Mouse (Mus musculus) midbrain, embryonic 14.5 days (tissue): Measurements from ENCODE around the gene Bcar3. TPM values are rescaled to one million over a fixed set of nuclear protein-coding genes. Genes with fewer than 3 reads are reported as not detected.

Experiments
- ATAC-seq: fragments of 200-750 bp; cut with Nextera tagmentation; 2 replicates; pipeline ENCODE4 v1.8.0; 2017; ENCODE audit warnings: moderate number of reproducible peaks, moderate library complexity; ENCODE audit not compliant: low FRiP score, low TSS enrichment
- DNase-seq: peaks from one replicate; pipeline ENCODE4 v3.0.0-alpha.2; 2015
- H3K27ac ChIP-seq: fragments of 300-500 bp; sonication (generic); replicated peaks from 2 replicates; pipeline ENCODE4 v1.5.1; 2014; ENCODE audit warnings: mild to moderate bottlenecking, low read depth, low read length, moderate library complexity
- H3K27me3 ChIP-seq: fragments of 300-500 bp; sonication (generic); 2 replicates; pipeline ENCODE4 v1.6.1; 2014; ENCODE audit warnings: low read length, control low read depth, mixed read lengths; ENCODE audit not compliant: control insufficient read depth, insufficient read depth
- H3K36me3 ChIP-seq: fragments of 300-500 bp; sonication (generic); 2 replicates; pipeline ENCODE4 v1.6.1; 2014; ENCODE audit warnings: low read length, control low read depth; ENCODE audit not compliant: control insufficient read depth, insufficient read depth
- H3K4me1 ChIP-seq: fragments of 300-500 bp; sonication (generic); 2 replicates; pipeline ENCODE4 v1.6.1; 2014; ENCODE audit warnings: mild to moderate bottlenecking, antibody characterized with exemption, low read length, control low read depth; ENCODE audit not compliant: control insufficient read depth, insufficient read depth
- H3K4me2 ChIP-seq: fragments of 300-500 bp; sonication (generic); 2 replicates; pipeline ENCODE4 v1.6.1; 2014; ENCODE audit warnings: mild to moderate bottlenecking, low read length, moderate library complexity
- H3K4me3 ChIP-seq: fragments of 300-500 bp; sonication (generic); replicated peaks from 2 replicates; pipeline ENCODE4 v1.5.1; 2014; ENCODE audit warnings: low read depth, low read length
- H3K9ac ChIP-seq: fragments of 300-500 bp; sonication (generic); replicated peaks from 2 replicates; pipeline ENCODE4 v1.6.1; 2014; ENCODE audit warnings: mild to moderate bottlenecking, low read length, moderate library complexity
- H3K9me3 ChIP-seq: fragments of 300-500 bp; sonication (generic); 2 replicates; pipeline ENCODE4 v1.6.1; 2016; ENCODE audit warnings: low read length, control low read depth, mixed read lengths; ENCODE audit not compliant: control insufficient read depth
- WGBS: fragments of 180-500 bp; shearing (Covaris S2); extraction: QIAGEN DNeasy Blood & Tissue Kit; methylation state at CpG from one replicate; pipeline ENCODE4 v1.1.7; 2014; 5-methylcytosine and 5-hydroxymethylcytosine counted together
- polyA plus RNA-seq: library from polyadenylated mRNA; unstranded; fragments of >200 nt; fragmentation: Nextera tagmentation; extraction: Ambion mirVana; gene quantifications from 2 replicates; pipeline ENCODE4 v1.2.1, GENCODE M21; 2014

Gene Bcar3
- polyA plus RNA-seq, 1 experiment from 2014 or later: 6.4 TPM

DNA sequence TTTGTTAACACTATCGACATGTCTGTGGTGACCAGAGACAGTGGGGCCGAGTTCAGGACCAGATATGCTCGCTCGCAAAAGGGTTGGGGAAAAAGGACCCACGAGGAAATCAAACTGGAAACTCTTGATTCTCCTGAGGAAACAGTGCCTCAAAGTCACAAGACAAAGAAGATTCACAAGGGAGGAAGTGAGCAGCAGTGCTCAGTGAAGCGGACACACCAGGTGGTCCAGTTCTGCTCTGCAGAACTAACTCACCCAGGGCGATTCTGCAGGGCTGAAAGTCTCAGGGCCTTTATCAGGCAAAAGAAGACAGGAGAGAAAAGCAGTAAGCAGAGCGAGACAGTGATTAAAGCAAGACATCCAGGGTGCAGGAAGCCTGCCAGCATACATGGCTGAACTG lies 112.5 kb downstream of the Bcar3 start:
- no peaks in the 10 kb centered on the region for H3K4me1 ChIP-seq
- no peak overlapping the region for H3K4me3 ChIP-seq
- no peaks in the 10 kb centered on the region for H3K36me3 ChIP-seq
- no peak overlapping the region for H3K4me2 ChIP-seq
- 63% methylated on average over 8 of the region's 8 CpGs for WGBS
- no peak overlapping the region for H3K27ac ChIP-seq
- no peaks in the 10 kb centered on the region for H3K27me3 ChIP-seq
- no peak overlapping the region for H3K9ac ChIP-seq
- ATAC-seq (no peak), DNase-seq (no peak)
- no peaks in the 10 kb centered on the region for H3K9me3 ChIP-seq

DNA sequence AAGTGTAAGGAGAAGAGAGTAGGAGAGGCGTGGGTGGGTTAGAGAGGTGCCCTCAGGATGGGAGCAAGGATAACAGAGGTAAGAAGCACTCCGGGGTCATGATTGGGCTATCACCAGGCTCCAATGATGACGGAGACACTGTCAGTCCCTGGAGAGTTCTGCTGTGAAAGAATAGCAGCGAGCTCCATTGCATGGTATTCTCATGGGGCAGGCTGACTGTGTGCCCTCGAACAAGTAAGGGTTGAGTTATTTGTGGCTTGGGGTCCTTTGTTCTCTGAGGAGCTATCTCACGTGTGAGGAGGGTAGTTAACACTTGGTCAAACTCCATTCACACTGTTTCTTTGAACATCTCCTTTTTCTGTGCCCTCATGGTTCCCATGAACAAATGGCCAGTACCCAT lies 113.8 kb downstream of the Bcar3 start:
- Histone ChIP-seq H3K36me3 (no peaks in the 10 kb centered on the region), H3K27ac (no peak overlapping the region), H3K9me3 (no peaks in the 10 kb centered on the region), H3K27me3 (no peaks in the 10 kb centered on the region), H3K9ac (no peak overlapping the region), H3K4me2 (no peak overlapping the region), H3K4me3 (no peak overlapping the region), H3K4me1 (no peaks in the 10 kb centered on the region)
- DNase-seq (no peak), ATAC-seq (no peak)
- 88% methylated on average over 6 of the region's 6 CpGs for WGBS

DNA sequence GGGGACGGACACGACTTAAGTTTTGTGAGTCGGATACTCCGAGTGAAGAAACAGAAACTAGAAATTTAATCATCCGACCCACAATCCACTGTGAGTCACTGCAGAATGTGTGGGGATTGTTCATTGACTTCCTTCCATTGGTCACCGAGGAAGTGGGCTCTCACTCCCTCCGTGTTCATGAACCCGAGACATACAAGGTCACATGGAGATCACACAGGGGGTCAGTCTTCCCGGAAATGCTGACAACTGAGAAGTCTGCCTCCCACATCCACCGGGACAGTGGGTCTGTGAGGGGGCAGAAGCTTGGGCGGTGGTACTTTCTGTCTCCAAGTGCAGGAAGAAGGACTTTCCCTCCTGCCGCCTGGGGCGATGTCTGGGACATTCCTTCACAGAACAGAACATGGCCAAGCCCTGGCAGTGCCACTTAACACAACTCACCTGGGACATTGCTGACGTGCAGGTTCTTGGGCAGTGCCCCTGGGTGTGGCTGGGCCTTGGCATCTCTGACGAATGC lies 114.9 kb downstream of the Bcar3 start:
- Histone ChIP-seq H3K27me3 (no peaks in the 10 kb centered on the region), H3K4me2 (no peak overlapping the region), H3K9ac (no peak overlapping the region), H3K4me3 (no peak overlapping the region), H3K27ac (no peak overlapping the region), H3K9me3 (no peaks in the 10 kb centered on the region), H3K36me3 (no peaks in the 10 kb centered on the region), H3K4me1 (no peaks in the 10 kb centered on the region)
- ATAC-seq: no peak
- DNase-seq: no peak
- WGBS: 83% methylated on average over 15 of the region's 15 CpGs

DNA sequence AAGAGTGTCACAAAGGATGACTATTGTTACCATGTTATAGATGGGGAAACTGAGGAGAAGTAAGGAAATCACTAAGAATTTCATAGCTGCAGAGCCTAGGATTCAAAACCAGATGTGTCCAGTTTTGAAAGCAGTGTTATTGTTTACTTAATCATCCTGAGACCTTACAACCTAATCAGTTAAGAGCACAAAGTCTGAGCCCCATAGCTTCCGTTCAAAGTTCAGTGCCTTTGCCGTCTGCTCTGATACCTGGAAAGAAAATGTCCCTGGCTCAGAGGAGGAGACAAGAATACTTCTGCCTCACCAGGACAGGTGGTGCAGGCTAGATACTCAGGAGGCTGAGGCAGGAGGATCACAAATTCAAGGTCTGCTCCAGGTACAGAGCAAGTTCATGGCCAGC lies 117.7 kb downstream of the Bcar3 start:
- no peak for ATAC-seq
- WGBS: 85% methylated on average over 2 of the region's 2 CpGs
- no peak for DNase-seq

DNA sequence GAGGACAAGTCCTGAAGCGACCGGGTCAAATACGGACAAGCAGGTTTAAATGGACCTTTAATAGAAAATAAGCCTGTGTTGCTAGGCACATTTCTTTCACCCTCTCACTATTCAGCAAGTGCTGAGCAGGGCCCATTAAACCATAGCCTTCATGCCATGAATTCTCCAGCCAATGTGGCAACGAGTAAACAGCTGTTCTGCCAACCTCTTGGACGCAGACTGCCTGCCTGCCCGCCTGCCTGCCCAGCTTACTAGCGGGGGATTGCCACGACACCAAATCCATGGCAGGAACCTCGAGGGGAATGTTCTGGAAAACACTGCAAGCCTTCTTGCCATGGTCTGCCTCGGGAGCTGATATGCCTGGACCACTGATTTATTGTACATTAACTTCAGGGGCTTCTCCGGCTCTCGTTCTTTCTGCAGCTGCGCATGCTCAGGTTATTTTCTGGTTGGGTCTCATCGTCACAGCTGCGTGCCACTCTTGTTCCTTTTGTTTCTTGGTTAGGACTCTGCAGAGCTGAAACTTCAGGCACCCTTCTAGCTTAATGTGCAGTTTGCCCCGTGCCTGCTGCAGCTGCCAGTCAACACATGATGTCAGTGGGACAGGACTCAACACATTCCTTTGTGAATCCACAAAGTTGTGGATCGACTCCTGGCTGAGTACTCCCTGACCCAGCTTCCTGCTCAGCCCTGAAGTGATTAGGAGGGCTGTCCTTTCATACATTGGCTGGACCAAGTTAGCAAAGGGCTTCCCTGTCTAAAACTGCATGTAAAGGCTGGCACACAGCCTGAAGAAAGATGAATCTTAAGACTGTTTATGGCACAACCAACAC lies 120.0 kb downstream of the Bcar3 start:
- no peak for ATAC-seq

More for the DNA sequence above, 117.7 kb downstream of the Bcar3 start:
- no peaks in the 10 kb centered on the region for H3K4me1 ChIP-seq
- H3K36me3 ChIP-seq: no peaks in the 10 kb centered on the region
- H3K4me3 ChIP-seq: no peak overlapping the region
- H3K27me3 ChIP-seq: no peaks in the 10 kb centered on the region
- no peak overlapping the region for H3K27ac ChIP-seq
- H3K4me2 ChIP-seq: no peak overlapping the region
- no peaks in the 10 kb centered on the region for H3K9me3 ChIP-seq
- no peak overlapping the region for H3K9ac ChIP-seq

DNA sequence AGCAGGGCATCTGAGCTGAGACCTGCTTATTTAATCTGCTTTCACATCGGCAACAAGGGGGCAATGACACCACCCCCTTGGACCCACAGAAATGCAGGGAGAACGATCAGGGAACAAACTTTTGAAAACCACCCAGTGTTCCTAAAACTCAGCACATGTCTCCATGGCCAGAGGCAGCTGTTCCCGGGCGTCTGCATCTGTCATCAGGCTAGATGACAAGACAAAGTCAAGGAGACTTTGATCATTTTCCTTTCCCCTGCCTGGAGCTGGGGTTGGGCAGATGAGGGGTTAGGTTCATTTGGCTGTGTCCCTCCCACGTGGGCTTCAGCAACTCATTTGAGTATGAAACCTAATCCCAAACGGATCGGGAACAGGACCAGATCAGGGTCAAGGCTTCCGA lies 120.9 kb downstream of the Bcar3 start:
- Histone ChIP-seq H3K4me1 (no peaks in the 10 kb centered on the region), H3K9ac (no peak overlapping the region), H3K9me3 (no peaks in the 10 kb centered on the region), H3K4me3 (no peak overlapping the region), H3K4me2 (no peak overlapping the region), H3K27ac (no peak overlapping the region), H3K36me3 (no peaks in the 10 kb centered on the region), H3K27me3 (peaks cover 8% of the 10 kb centered on the region; the same call in 1 of the 2 replicates)
- 63% methylated on average over 8 of the region's 8 CpGs for WGBS
- DNase-seq (no peak), ATAC-seq (no peak)

More for the DNA sequence above, 120.0 kb downstream of the Bcar3 start:
- DNase-seq: peak; percentile 37
- peak overlapping the region; percentile 26; the same call in 1 of the 2 replicates for H3K9ac ChIP-seq
- peak overlapping the region; percentile 36 for H3K4me2 ChIP-seq
- peaks cover 8% of the 10 kb centered on the region; the same call in 1 of the 2 replicates for H3K27me3 ChIP-seq
- no peaks in the 10 kb centered on the region for H3K9me3 ChIP-seq
- no peaks in the 10 kb centered on the region for H3K4me1 ChIP-seq
- H3K36me3 ChIP-seq: no peaks in the 10 kb centered on the region
- no peak overlapping the region for H3K27ac ChIP-seq
- WGBS: 26% methylated on average over 17 of the region's 17 CpGs
- H3K4me3 ChIP-seq: 0 out of 2 replicates have a peak overlapping the region, but pooled peaks have one; percentile 8

DNA sequence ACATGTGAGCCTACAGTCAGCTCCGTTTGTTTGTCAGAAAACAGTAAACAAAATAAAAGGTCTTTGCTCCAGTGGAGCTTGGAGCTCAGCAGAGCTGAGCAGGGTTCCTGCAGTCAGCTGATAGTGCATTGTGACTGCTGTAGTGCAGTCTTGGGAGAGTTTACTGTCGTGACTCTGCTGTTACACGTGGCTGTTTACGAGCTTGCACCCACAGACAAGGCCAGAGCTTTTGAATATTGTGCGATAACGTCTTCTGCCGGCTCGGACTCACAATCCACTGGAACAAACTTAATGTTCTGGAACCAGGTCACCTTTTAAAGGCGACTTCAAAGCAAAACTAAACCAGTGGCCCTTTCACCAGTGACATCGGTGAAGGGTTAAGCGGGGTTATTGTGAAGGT lies 123.5 kb downstream of the Bcar3 start:
- Histone ChIP-seq H3K36me3 (no peaks in the 10 kb centered on the region), H3K27me3 (peaks cover 8% of the 10 kb centered on the region; the same call in 1 of the 2 replicates), H3K4me2 (no peak overlapping the region), H3K4me3 (no peak overlapping the region), H3K9ac (no peak overlapping the region), H3K4me1 (0 out of 2 replicates have a peak, but pooled peaks cover 8% of the 10 kb centered on the region), H3K9me3 (no peaks in the 10 kb centered on the region), H3K27ac (no peak overlapping the region)
- DNase-seq (no peak), ATAC-seq (no peak)
- WGBS: 46% methylated on average over 11 of the region's 11 CpGs

DNA sequence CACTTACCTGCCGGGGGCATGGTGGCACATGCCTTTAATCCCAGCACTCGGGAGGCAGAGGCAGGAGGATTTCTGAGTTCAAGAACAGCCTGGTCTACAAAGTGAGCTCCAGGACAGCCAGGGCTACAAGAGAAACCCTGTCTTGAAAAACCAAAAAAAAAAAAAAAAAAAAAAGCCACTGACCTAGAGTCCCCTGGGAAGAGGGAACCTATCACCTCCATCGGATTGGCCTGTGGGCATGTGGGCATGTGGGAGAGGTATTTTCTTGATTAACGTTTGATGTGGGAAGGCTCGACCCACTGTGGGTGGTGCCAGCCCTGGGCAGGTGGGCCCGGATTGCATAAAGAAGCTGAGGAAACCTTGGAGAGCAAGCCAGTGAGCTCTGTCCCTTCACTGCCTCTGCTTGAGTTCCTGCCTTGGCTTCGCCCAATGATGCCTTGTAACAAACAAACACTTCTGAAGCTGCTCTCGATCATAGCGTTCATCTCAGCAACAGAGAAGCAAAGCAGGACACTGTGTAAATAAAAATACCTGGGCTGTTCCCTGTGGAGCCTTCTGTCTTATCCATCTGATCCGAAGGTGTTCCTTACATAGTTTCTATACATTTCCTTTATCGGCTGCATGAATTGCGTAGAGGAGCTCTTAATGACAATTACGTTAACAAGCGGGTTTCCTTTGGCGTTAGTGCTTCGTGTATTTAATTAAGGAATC lies 124.8 kb downstream of the Bcar3 start:
- no peaks in the 10 kb centered on the region for H3K9me3 ChIP-seq
- peak; percentile 31 for DNase-seq
- peak overlapping the region; percentile 95 for H3K4me2 ChIP-seq
- no peak overlapping the region for H3K9ac ChIP-seq
- no peak for ATAC-seq
- peaks cover 8% of the 10 kb centered on the region; the same call in 1 of the 2 replicates for H3K27me3 ChIP-seq
- no peaks in the 10 kb centered on the region for H3K36me3 ChIP-seq
- 0 out of 2 replicates have a peak, but pooled peaks cover 8% of the 10 kb centered on the region for H3K4me1 ChIP-seq
- no peak overlapping the region for H3K4me3 ChIP-seq
- no peak overlapping the region for H3K27ac ChIP-seq
- 34% methylated on average over 16 of the region's 16 CpGs for WGBS
